Comparison of ENCODE assay signal across 8 mouse cellular contexts in the genomic region with DNA sequence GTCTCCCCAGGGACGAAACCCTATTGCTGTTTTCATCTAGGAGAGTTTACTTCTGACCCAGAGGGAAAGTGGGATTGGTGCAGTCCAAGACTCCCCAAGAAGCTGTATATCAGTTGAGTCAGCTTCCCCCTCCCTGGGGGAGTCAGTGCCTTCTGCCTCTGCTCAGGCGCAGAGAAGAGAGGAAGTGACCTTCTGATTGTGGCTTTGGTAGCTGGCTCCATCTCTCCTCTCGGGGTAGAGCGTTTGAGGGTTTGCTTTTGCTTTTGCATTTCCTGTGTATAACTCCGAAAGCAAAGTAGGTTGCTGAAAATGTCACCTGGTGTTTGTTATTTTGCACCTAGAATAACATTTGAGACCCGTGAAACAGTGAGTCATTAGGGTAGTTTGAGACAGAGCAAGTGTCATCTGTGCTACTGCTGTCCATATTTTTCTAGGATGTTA. TPM values are rescaled to one million over a fixed set of nuclear protein-coding genes. Genes with fewer than 3 reads are reported as not detected.
A peak's percentile ranks its signal among the peaks of the same experiment; 100 is the strongest.
DNase-seq lines count a peak whose midpoint lies in the region; ATAC-seq and TF ChIP-seq lines count a peak whose summit lies in the region.

No protein-coding gene starts in this region.

- DNase-seq in kidney, adult 2 months, result peak; percentile 57
- DNase-seq in kidney, adult 8-10 months, result no peak
- peak; percentile 39 for DNase-seq in brain, adult 2 months (ENCODE audit: low read depth, low spot score)
- DNase-seq in thymus, adult 2 months, result peak; percentile 81
- DNase-seq in gastrocnemius, postnatal 14 days, result no peak
- no peak for DNase-seq in layer of hippocampus, postnatal 36 days

- H3K4me3 ChIP-seq in kidney, adult 2 months (ENCODE audit: insufficient read depth, low read depth, low read length), result no peak overlapping the region
- no peak overlapping the region for H3K4me3 ChIP-seq in liver, embryonic 12.5 days
- no peak overlapping the region; the same call in 1 of the 2 replicates for H3K4me3 ChIP-seq in thymus, adult 2 months (ENCODE audit: control insufficient read depth, insufficient read depth, low read length)
- H3K4me3 ChIP-seq in hindbrain, embryonic 13.5 days, result no peak overlapping the region

- 47% methylated on average over 6 of the region's 6 CpGs for WGBS in kidney, adult 2 months
- 25% methylated on average over 6 of the region's 6 CpGs for WGBS in liver, embryonic 12.5 days (ENCODE audit: insufficient replicate concordance)
- WGBS in thymus, adult 2 months, result 5% methylated on average over 6 of the region's 6 CpGs
- 84% methylated on average over 6 of the region's 6 CpGs for WGBS in hindbrain, embryonic 13.5 days

- H3K27ac ChIP-seq in kidney, adult 2 months (ENCODE audit: insufficient read depth, low read depth, low read length), result peak overlapping the region; percentile 18; the same call in 1 of the 2 replicates
- H3K27ac ChIP-seq in liver, embryonic 12.5 days, result 0 out of 2 replicates have a peak overlapping the region, but pooled peaks have one; percentile 36
- H3K27ac ChIP-seq in thymus, adult 2 months (ENCODE audit: control insufficient read depth, insufficient read depth, low read length), result peak overlapping the region; percentile 99
- H3K27ac ChIP-seq in hindbrain, embryonic 13.5 days, result no peak overlapping the region

- no peak for ATAC-seq in liver, embryonic 12.5 days
- ATAC-seq in hindbrain, embryonic 13.5 days (ENCODE audit: low FRiP score), result no peak

- no peaks in the 10 kb centered on the region for H3K9me3 ChIP-seq in liver, embryonic 12.5 days (replicated peaks)
- no peaks in the 10 kb centered on the region for H3K9me3 ChIP-seq in hindbrain, embryonic 13.5 days

- peak overlapping the region; percentile 15; the same call in 1 of the 2 replicates for H3K4me2 ChIP-seq in liver, embryonic 12.5 days
- no peak overlapping the region for H3K4me2 ChIP-seq in hindbrain, embryonic 13.5 days

- no peaks in the 10 kb centered on the region for H3K36me3 ChIP-seq in kidney, adult 2 months (ENCODE audit: control insufficient read depth, insufficient read depth, low read length)
- H3K36me3 ChIP-seq in liver, embryonic 12.5 days, result no peaks in the 10 kb centered on the region
- no peaks in the 10 kb centered on the region for H3K36me3 ChIP-seq in thymus, adult 2 months (ENCODE audit: control insufficient read depth, insufficient read depth, low read length)
- no peaks in the 10 kb centered on the region for H3K36me3 ChIP-seq in hindbrain, embryonic 13.5 days

- H3K4me1 ChIP-seq in kidney, adult 2 months (ENCODE audit: control insufficient read depth, insufficient read depth, low read length), result peaks cover 29% of the 10 kb centered on the region
- H3K4me1 ChIP-seq in liver, embryonic 12.5 days, result peaks cover 53% of the 10 kb centered on the region
- peaks cover 53% of the 10 kb centered on the region for H3K4me1 ChIP-seq in thymus, adult 2 months (replicated peaks; ENCODE audit: control insufficient read depth, insufficient read depth, low read length)
- peaks cover 39% of the 10 kb centered on the region for H3K4me1 ChIP-seq in hindbrain, embryonic 13.5 days (replicated peaks)

- TF ChIP-seq CTCF in kidney, adult 2 months (conservative IDR thresholded peaks at IDR 0.05; ENCODE audit: insufficient read depth, insufficient read length, low read depth, low read length), result no peak
- no peak for TF ChIP-seq CTCF in thymus, adult 2 months (IDR thresholded peaks at IDR 0.05; ENCODE audit: borderline replicate concordance, control insufficient read depth, extremely low read depth, insufficient read depth, low read length, poor library complexity)

- H3K27me3 ChIP-seq in kidney, adult 2 months (replicated peaks; ENCODE audit: control insufficient read depth, insufficient read depth, low read length), result no peaks in the 10 kb centered on the region
- no peaks in the 10 kb centered on the region for H3K27me3 ChIP-seq in liver, embryonic 12.5 days (replicated peaks)
- no peaks in the 10 kb centered on the region for H3K27me3 ChIP-seq in thymus, adult 2 months (ENCODE audit: control insufficient read depth, insufficient read depth, low read length)
- no peaks in the 10 kb centered on the region for H3K27me3 ChIP-seq in hindbrain, embryonic 13.5 days

- no peak overlapping the region for H3K9ac ChIP-seq in liver, embryonic 12.5 days
- H3K9ac ChIP-seq in hindbrain, embryonic 13.5 days, result no peak overlapping the region

- intact Hi-C loops in gastrocnemius, postnatal 14 days (cut with DNase I; ENCODE audit: low total_unique reads), result no loop called here

- TF ChIP-seq POLR2A in kidney, adult 2 months (IDR thresholded peaks at IDR 0.05; ENCODE audit: low read depth, low read length), result no peak
- TF ChIP-seq POLR2A in thymus, adult 2 months (IDR thresholded peaks at IDR 0.05; ENCODE audit: control insufficient read depth, extremely low read depth, insufficient read depth, low read length, poor library complexity), result no peak

RNA-seq across cellular contexts. Expression of gene Rapgef1, which starts 42.3 kb away (rescaled TPM):
- polyA plus RNA-seq in kidney, adult 2 months (2012; rRNA removed), result 38.9 and 41.7 TPM in 2 replicates
- 10.1 and 10.8 TPM in 2 replicates for polyA plus RNA-seq in liver, embryonic 12.5 days (2016; fragmentation: Nextera tagmentation; extraction: Ambion mirVana)
- polyA plus RNA-seq in thymus, adult 2 months (2012; rRNA removed), result 132 and 143 TPM in 2 replicates
- 14.3 and 16.1 TPM in 2 replicates for polyA plus RNA-seq in hindbrain, embryonic 13.5 days (2015; fragmentation: Nextera tagmentation; extraction: Ambion mirVana)
- total RNA-seq in gastrocnemius, postnatal 14 days (2021), result 10 to 100 TPM; 75.7 to 81.9 TPM
- 10 to 100 TPM; 94.0 to 99.0 TPM for total RNA-seq in layer of hippocampus, postnatal 36 days (2021)

Comparison
In these comparisons a context has a peak if more than half of its experiments do, and no peak if none do; other contexts are left out.
1. DNase-seq: peak in kidney, adult 2 months (single experiment), brain, adult 2 months (single experiment) and thymus, adult 2 months (single experiment); none in kidney, adult 8-10 months (0 of 2), gastrocnemius, postnatal 14 days (single experiment) and layer of hippocampus, postnatal 36 days (0 of 2).